Mouse (Mus musculus): ENCODE measurements around the gene Alyref. TPM values are rescaled to one million over a fixed set of nuclear protein-coding genes. Genes with fewer than 3 reads are reported as not detected.

The Alyref gene
- polyA plus RNA-seq, 1 experiment from 2014 or later, result 372 TPM

GRCm38 (mm10) chr11:120632559-120633519 lies 34.7 kb upstream of the Alyref start:
- H3K27me3 ChIP-seq (ENCODE audit: insufficient read depth, low read length), result no peaks in the 10 kb centered on the region
- H3K27ac ChIP-seq (ENCODE audit: low read length), result peak overlapping the region; percentile 91
- ATAC-seq (ENCODE audit: low FRiP score, low TSS enrichment), result peak; percentile 83
- H3K9me3 ChIP-seq (ENCODE audit: low read length), result no peaks in the 10 kb centered on the region
- peak overlapping the region; percentile 90 for H3K4me3 ChIP-seq (ENCODE audit: low read length)
- H3K9ac ChIP-seq (replicated peaks; ENCODE audit: low read length), result peak overlapping the region; percentile 94
- H3K36me3 ChIP-seq (ENCODE audit: insufficient read depth, low read length), result peaks cover 11% of the 10 kb centered on the region
- H3K4me1 ChIP-seq (ENCODE audit: insufficient read depth, low read length), result peaks cover 39% of the 10 kb centered on the region
- WGBS, result under 1% methylated on average over 66 of the region's 116 CpGs
- H3K4me2 ChIP-seq (replicated peaks; ENCODE audit: low read depth, low read length), result peak overlapping the region; percentile 84

DNA sequence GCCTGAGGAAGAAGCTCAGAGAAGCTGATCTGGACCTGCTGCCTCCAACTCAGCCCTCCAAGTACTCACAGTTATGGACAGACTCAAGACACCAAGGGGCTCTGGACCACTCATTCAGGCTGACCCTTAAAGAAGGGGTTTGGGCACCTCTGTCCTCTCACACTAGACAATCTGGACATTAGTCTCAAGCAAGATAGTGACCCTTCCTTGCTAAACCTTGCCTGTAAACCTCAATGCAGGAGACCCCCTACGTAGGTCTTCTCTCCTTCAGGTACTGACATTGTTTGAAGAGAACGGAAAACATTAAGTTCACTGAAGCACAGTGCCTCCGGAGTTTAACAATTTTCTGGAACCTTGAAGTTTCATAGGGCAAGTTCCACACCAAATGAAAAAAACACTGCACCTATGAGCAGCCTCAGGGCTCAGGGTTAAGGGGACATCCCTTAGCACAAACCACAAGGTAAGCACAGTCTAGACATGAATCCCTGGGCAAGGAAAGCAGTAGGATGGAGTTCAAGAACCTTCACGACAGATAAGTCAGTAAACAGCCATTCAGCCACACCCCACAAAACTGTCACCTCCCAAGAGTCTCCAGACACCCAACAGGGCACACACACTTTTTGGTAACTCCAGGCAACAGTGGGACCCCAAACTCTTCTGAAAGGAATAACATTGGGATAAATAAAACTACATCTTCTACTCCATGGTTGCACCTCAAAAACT lies 33.7 kb upstream of the Alyref start:
- Histone ChIP-seq H3K4me2 (replicated peaks; ENCODE audit: low read depth, low read length) (peak overlapping the region; percentile 84), H3K9me3 (ENCODE audit: low read length) (no peaks in the 10 kb centered on the region), H3K27me3 (ENCODE audit: insufficient read depth, low read length) (no peaks in the 10 kb centered on the region), H3K27ac (ENCODE audit: low read length) (peak overlapping the region; percentile 91), H3K36me3 (ENCODE audit: insufficient read depth, low read length) (peaks cover 17% of the 10 kb centered on the region), H3K9ac (replicated peaks; ENCODE audit: low read length) (peak overlapping the region; percentile 94), H3K4me3 (ENCODE audit: low read length) (peak overlapping the region; percentile 90), H3K4me1 (ENCODE audit: insufficient read depth, low read length) (peaks cover 39% of the 10 kb centered on the region)
- 36% methylated on average over 4 of the region's 4 CpGs for WGBS
- ATAC-seq (ENCODE audit: low FRiP score, low TSS enrichment), result no peak

- Histone ChIP-seq H3K27ac (ENCODE audit: low read length) (peak overlapping the region; percentile 85), H3K36me3 (ENCODE audit: insufficient read depth, low read length) (peaks cover 17% of the 10 kb centered on the region), H3K4me1 (ENCODE audit: insufficient read depth, low read length) (peaks cover 39% of the 10 kb centered on the region), H3K27me3 (ENCODE audit: insufficient read depth, low read length) (no peaks in the 10 kb centered on the region), H3K4me2 (replicated peaks; ENCODE audit: low read depth, low read length) (peak overlapping the region; percentile 84), H3K9me3 (ENCODE audit: low read length) (no peaks in the 10 kb centered on the region), H3K9ac (replicated peaks; ENCODE audit: low read length) (peak overlapping the region; percentile 40), H3K4me3 (ENCODE audit: low read length) (peak overlapping the region; percentile 90)
- ATAC-seq (ENCODE audit: low FRiP score, low TSS enrichment), result no peak
- WGBS, result 28% methylated on average over 7 of the region's 7 CpGs
These were observed 32.9 kb upstream of the Alyref start for GRCm38 (mm10) chr11:120630881-120631725.

GRCm38 (mm10) chr11:120630401-120630871 lies 32.3 kb upstream of the Alyref start:
- 18% methylated on average over 5 of the region's 5 CpGs for WGBS
- H3K9me3 ChIP-seq (ENCODE audit: low read length), result no peaks in the 10 kb centered on the region
- H3K27me3 ChIP-seq (ENCODE audit: insufficient read depth, low read length), result no peaks in the 10 kb centered on the region
- ATAC-seq (ENCODE audit: low FRiP score, low TSS enrichment), result no peak
- 0 out of 2 replicates have a peak overlapping the region, but pooled peaks have one; percentile 8 for H3K4me3 ChIP-seq (ENCODE audit: low read length)
- peak overlapping the region; percentile 40 for H3K9ac ChIP-seq (replicated peaks; ENCODE audit: low read length)
- H3K4me1 ChIP-seq (ENCODE audit: insufficient read depth, low read length), result peaks cover 39% of the 10 kb centered on the region
- peak overlapping the region; percentile 37 for H3K4me2 ChIP-seq (replicated peaks; ENCODE audit: low read depth, low read length)
- H3K36me3 ChIP-seq (ENCODE audit: insufficient read depth, low read length), result peaks cover 17% of the 10 kb centered on the region
- H3K27ac ChIP-seq (ENCODE audit: low read length), result peak overlapping the region; percentile 85

DNA sequence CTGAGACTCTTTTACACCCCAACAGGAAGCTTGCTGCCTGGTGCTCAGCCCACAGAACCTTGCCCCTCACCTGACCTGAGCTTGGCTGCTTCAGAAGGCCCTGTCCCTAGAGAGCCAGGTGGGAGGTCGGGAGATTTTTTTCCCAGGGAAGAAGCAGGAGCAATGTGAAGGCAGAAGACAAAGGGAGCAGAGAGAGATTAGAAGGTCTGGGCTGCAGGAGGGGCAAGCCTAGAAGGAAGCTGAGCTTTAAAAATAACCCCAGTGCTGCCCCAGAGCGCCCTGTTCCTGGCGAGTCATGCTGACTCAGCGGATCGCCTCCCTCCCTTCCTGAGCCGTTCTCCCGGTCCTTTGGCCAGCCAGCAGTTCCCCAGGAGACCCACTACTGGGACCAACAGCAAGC lies 31.7 kb upstream of the Alyref start:
- peak overlapping the region; percentile 8; the same call in 1 of the 2 replicates for H3K4me3 ChIP-seq (ENCODE audit: low read length)
- 23% methylated on average over 7 of the region's 7 CpGs for WGBS
- H3K27ac ChIP-seq (ENCODE audit: low read length), result peak overlapping the region; percentile 85
- ATAC-seq (ENCODE audit: low FRiP score, low TSS enrichment), result no peak
- H3K36me3 ChIP-seq (ENCODE audit: insufficient read depth, low read length), result peaks cover 17% of the 10 kb centered on the region
- no peaks in the 10 kb centered on the region for H3K27me3 ChIP-seq (ENCODE audit: insufficient read depth, low read length)
- H3K4me2 ChIP-seq (replicated peaks; ENCODE audit: low read depth, low read length), result peak overlapping the region; percentile 37
- peaks cover 44% of the 10 kb centered on the region for H3K4me1 ChIP-seq (ENCODE audit: insufficient read depth, low read length)
- peak overlapping the region; percentile 40 for H3K9ac ChIP-seq (replicated peaks; ENCODE audit: low read length)
- H3K9me3 ChIP-seq (ENCODE audit: low read length), result no peaks in the 10 kb centered on the region

GRCm38 (mm10) chr11:120629341-120629730 lies 31.2 kb upstream of the Alyref start:
- Histone ChIP-seq H3K9ac (replicated peaks; ENCODE audit: low read length) (peak overlapping the region; percentile 40; the same call in 1 of the 2 replicates), H3K4me3 (ENCODE audit: low read length) (no peak overlapping the region), H3K27me3 (ENCODE audit: insufficient read depth, low read length) (no peaks in the 10 kb centered on the region), H3K27ac (ENCODE audit: low read length) (peak overlapping the region; percentile 85), H3K4me2 (replicated peaks; ENCODE audit: low read depth, low read length) (peak overlapping the region; percentile 37), H3K4me1 (ENCODE audit: insufficient read depth, low read length) (peaks cover 45% of the 10 kb centered on the region), H3K36me3 (ENCODE audit: insufficient read depth, low read length) (peaks cover 17% of the 10 kb centered on the region), H3K9me3 (ENCODE audit: low read length) (no peaks in the 10 kb centered on the region)
- WGBS, result 78% methylated on average over 23 of the region's 23 CpGs
- ATAC-seq (ENCODE audit: low FRiP score, low TSS enrichment), result no peak

DNA sequence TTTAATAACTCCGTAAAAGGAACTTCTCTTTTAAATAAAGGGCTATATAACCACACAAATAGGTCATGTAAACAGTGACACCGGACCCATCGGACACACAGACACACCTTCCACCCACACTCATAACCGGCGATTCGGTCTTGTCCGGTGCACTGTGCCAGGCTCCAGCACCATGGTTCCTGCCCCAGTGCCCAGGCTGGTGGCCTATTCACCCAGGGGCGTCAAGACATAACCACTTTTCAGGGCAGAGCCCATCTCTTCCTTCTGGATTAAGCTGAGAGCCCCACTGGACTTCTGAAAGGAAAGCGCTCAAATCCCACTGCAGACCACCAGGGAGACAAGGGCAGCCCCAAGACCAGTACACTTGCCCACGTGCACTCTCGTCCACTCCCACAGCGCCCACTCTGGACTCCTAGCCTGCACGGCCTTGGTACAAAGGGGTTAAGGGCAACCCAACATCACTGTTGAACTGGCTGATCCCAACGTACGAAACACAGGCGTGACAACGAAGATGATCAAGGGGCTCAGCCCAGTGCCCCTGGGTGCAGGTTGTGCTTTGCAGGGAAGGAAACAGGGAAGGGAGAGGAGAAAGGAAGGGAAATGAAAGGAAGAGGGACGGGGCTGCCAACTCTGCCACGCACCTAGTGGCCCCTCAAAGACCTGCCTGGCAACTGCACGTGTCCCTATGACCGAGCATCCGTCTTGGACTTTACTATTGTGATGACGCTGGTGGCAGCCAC lies 30.6 kb upstream of the Alyref start:
- Histone ChIP-seq H3K27ac (ENCODE audit: low read length) (no peak overlapping the region), H3K36me3 (ENCODE audit: insufficient read depth, low read length) (peaks cover 17% of the 10 kb centered on the region), H3K4me1 (ENCODE audit: insufficient read depth, low read length) (peaks cover 47% of the 10 kb centered on the region), H3K9me3 (ENCODE audit: low read length) (no peaks in the 10 kb centered on the region), H3K4me3 (ENCODE audit: low read length) (no peak overlapping the region), H3K27me3 (ENCODE audit: insufficient read depth, low read length) (no peaks in the 10 kb centered on the region), H3K4me2 (replicated peaks; ENCODE audit: low read depth, low read length) (no peak overlapping the region), H3K9ac (replicated peaks; ENCODE audit: low read length) (no peak overlapping the region)
- WGBS, result 93% methylated on average over 23 of the region's 23 CpGs
- ATAC-seq (ENCODE audit: low FRiP score, low TSS enrichment), result no peak

- H3K27ac ChIP-seq (ENCODE audit: low read length), result no peak overlapping the region
- no peak overlapping the region for H3K9ac ChIP-seq (replicated peaks; ENCODE audit: low read length)
- H3K4me2 ChIP-seq (replicated peaks; ENCODE audit: low read depth, low read length), result no peak overlapping the region
- no peaks in the 10 kb centered on the region for H3K27me3 ChIP-seq (ENCODE audit: insufficient read depth, low read length)
- no peak overlapping the region for H3K4me3 ChIP-seq (ENCODE audit: low read length)
- peaks cover 48% of the 10 kb centered on the region for H3K4me1 ChIP-seq (ENCODE audit: insufficient read depth, low read length)
- 83% methylated on average over 22 of the region's 22 CpGs for WGBS
- H3K36me3 ChIP-seq (ENCODE audit: insufficient read depth, low read length), result peaks cover 22% of the 10 kb centered on the region
- ATAC-seq (ENCODE audit: low FRiP score, low TSS enrichment), result no peak
- H3K9me3 ChIP-seq (ENCODE audit: low read length), result no peaks in the 10 kb centered on the region
These were observed 29.5 kb upstream of the Alyref start for GRCm38 (mm10) chr11:120627468-120628300.
